Mouse (Mus musculus) Patski (cell line): Measurements from ENCODE around the gene Csmd2. TPM values are rescaled to one million over a fixed set of nuclear protein-coding genes. Genes with fewer than 3 reads are reported as not detected.
"Not testable (repeated sequence)": the region's sequence is repeated elsewhere in the genome, so short reads cannot be mapped to it uniquely, and the experiment has no call there.

ENCODE experiments used
- ATAC-seq: fragments of 100-300 bp; one replicate; pipeline ENCODE4 v1.8.0; 2021
- CTCF ChIA-PET: fragments of 350-600 bp; sonication (Branson Sonifier 250); formaldehyde crosslinking; loops from one replicate; lab custom pipeline; 2022; ENCODE audit warnings: inconsistent platforms; lab: Charles Lee
- POLR2A ChIA-PET: fragments of 350-600 bp; sonication (Branson Sonifier 250); formaldehyde crosslinking; loops from one replicate; lab custom pipeline; 2022; ENCODE audit warnings: antibody characterized with exemption, inconsistent platforms; lab: Charles Lee
- DNase-seq: peaks from one replicate; pipeline ENCODE4 v3.0.0-alpha.2; 2011; ENCODE audit warnings: low read depth, low spot score
- H3K27me3 ChIP-seq: fragments of 371-371 bp; one replicate; pipeline ENCODE4 v1.5.1; 2021
- CTCF ChIP-seq: fragments of 100-300 bp; IDR thresholded peaks from one replicate; pipeline ENCODE4 v1.5.1; 2021
- in situ Hi-C: fragments of 300-500 bp; cut with MboI; formaldehyde crosslinking; loops from 3 replicates; pipeline ENCODE4 v1.11.1; 2018; ENCODE audit warnings: low pct_unique_long_range_greater_than_20kb, mixed read lengths
- polyA plus RNA-seq: library from polyadenylated mRNA; unstranded; gene quantifications from one replicate; pipeline ENCODE4 v1.2.3, GENCODE M21; 2021

Csmd2 gene
- polyA plus RNA-seq, 1 experiment from 2014 or later, result 0.03 TPM

DNA sequence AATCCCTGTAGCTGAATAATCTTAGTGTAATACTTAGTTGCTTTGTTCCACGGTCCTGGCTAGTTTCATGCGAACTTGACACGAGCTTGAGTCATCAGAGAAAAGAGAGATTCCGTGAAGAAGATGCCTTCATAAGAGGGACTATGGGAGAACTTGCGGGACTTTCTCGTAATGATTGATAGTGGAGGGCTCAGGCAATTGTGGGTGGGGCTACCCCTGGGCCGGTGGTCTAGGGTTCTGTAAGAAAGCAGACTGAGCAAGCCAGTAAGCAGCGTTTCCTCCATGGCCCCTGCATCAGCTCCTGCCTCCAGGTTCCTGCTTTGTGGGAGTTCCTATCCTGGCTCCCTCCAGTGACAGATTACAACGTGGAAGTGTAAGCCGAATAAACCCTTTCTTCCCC is 623.0 kb downstream of the Csmd2 start:
- ATAC-seq (no peak), DNase-seq (no peak)
- in situ Hi-C loops, result loop anchor here (5.0 to 25.0 kb wide), 4 partner anchors 102 to 502 kb away; partner anchors contain the start of genes Hpca and Tmem54
- ChIA-PET CTCF (no interaction called here), POLR2A (interaction anchor here (0.6 kb wide), 1 partner anchor 11 kb away, joined by 5 read pairs; no protein-coding TSS in a partner anchor)
- no peaks in the 10 kb centered on the region for H3K27me3 ChIP-seq
- no peak for TF ChIP-seq CTCF

DNA sequence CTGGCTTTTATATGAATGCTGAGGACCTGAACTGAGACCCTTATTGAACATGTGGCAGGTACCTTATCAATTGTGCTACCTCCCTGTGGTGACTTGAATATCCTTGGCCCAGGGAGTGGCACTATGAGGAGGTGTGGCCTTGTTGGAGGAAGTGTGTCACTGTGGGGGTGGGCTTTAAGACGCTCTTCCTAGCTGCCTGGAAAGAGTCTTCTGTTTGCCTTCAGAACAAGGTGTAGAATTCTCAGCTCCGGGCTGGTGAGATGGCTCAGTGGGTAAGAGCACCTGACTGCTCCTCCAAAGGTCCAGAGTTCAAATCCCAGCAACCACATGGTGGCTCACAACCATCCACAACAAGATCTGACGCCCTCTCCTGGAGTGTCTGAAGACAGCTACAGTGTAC is 624.1 kb downstream of the Csmd2 start:
- in situ Hi-C loops, result loop anchor here (5.0 to 25.0 kb wide), 4 partner anchors 101 to 501 kb away; partner anchors contain the start of genes Hpca and Tmem54
- ATAC-seq, DNase-seq, POLR2A ChIA-PET, H3K27me3 ChIP-seq: not testable (repeated sequence)
- CTCF ChIA-PET, result interaction anchor here (1.0 kb wide), 1 partner anchor 244 kb away, joined by 3 read pairs; no protein-coding TSS in a partner anchor

DNA sequence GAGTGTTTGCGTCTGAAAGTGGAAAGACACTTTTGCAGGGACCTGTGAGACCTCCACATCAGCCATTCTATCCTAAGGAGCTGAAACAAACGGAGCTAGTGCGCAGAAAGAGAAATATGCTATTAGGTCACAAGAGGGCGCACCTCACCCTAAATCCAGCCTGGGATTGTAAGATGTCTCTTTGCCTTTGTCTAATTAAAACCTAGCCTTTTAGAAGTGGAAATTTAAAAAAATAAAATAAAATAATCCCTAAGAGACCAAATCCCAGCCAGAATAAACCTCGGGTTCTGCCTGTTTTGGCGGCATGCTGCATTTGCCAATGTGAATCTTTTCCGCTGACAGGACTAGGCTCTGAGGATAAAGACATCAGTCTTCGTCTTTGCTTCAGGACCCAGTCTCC is 625.7 kb downstream of the Csmd2 start:
- no peak for ATAC-seq
- peaks cover 6% of the 10 kb centered on the region for H3K27me3 ChIP-seq
- no peak for TF ChIP-seq CTCF
- in situ Hi-C loops, result loop anchor here (5.0 to 25.0 kb wide), 4 partner anchors 99 to 499 kb away; partner anchors contain the start of genes Hpca and Tmem54
- DNase-seq, result no peak
- ChIA-PET POLR2A (no interaction called here), CTCF (interaction anchor here (0.8 to 1.9 kb wide), 5 partner anchors 9 to 245 kb away, joined by 3 to 7 read pairs (median 3); no protein-coding TSS in a partner anchor)

DNA sequence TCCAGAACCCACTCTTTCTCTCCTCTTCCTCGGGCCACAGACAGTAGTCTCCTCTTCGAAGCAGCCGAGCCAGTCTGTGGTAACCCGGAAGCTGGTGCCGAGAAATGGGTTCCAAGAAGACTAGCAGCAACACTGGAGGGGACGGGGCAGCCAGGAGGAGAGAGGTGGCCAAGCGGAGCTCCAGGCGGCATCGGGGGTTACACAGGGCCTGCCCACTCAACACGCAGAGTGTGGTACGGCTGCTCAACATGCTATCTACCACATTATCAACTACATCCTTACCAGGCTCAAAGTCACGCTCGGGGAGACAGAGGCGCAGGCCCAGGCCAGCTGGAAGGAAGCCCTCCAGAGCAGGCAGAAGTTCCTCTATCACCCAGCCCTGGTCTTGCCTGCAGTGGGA is 628.1 kb downstream of the Csmd2 start:
- DNase-seq (no peak), ATAC-seq (no peak)
- TF ChIP-seq CTCF, result no peak
- in situ Hi-C loops, result loop anchor here (25.0 kb wide), 1 partner anchor 497 kb away; the partner anchor contains the start of genes Hpca and Tmem54
- ChIA-PET CTCF (no interaction called here), POLR2A (no interaction called here)
- peaks cover 6% of the 10 kb centered on the region for H3K27me3 ChIP-seq

Other genes with a start within 250 kb of the Csmd2 start
- gene CK137956, start 16.9 kb upstream of the Csmd2 start, polyA plus RNA-seq, result not detected